Mouse (Mus musculus): ENCODE measurements at regions not wholly inside any gene's neighbourhood (a gene's known extent, or its start where the extent isn't known, plus 50 kb on each side); places are given as distances from the start of the nearest gene placed in this dataset.

DNA sequence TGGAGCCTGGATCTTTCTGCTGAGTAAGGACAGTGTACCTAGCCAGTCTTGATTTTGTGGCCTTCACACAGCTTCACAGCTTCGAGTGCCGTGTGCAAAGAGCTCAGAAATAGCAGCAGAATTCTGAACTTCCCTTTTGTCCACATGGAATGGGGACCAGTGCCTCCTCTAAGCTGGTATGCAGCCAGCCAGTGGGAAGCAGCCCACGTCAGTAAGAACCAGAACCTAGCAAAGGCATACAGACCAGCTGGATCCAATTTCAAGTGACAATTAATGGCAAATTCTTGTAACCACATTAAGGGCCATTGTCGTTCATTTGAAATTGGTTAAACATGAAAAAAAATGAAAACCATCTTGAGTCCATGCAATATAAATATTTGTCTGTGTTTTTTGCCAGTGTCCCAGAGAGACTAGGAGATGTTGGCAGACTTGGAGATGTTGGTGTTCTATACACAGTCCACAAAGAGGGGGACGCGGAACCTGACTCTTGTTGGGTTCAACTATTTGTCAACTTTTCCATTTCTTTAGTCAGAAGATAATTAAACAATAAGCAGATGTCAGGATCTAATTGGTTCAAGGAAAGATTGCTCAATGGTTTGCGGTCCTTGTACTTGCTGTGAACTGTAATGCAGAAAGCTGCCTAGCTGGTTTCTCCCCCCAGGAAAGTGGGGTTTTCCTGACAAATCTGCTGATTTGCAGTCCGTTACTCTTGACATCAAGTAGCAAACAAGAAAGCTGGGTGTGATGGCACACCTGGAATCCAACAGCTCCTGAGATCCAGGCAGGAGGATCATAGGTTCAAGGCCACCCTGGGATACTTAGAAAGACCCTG is 125.1 kb downstream of the Rplp1 start:
- H3K4me2 ChIP-seq (replicated peaks), result no peak overlapping the region
- no peak overlapping the region for H3K9ac ChIP-seq (replicated peaks)
- H3K27me3 ChIP-seq, result no peaks in the 10 kb centered on the region
- H3K27ac ChIP-seq, result no peak overlapping the region
- 84% methylated on average over 8 of the region's 8 CpGs for WGBS
- H3K36me3 ChIP-seq, result no peaks in the 10 kb centered on the region
- no peak for ATAC-seq
- H3K4me3 ChIP-seq (replicated peaks), result no peak overlapping the region
- no peaks in the 10 kb centered on the region for H3K4me1 ChIP-seq (replicated peaks)
- no peaks in the 10 kb centered on the region for H3K9me3 ChIP-seq

DNA sequence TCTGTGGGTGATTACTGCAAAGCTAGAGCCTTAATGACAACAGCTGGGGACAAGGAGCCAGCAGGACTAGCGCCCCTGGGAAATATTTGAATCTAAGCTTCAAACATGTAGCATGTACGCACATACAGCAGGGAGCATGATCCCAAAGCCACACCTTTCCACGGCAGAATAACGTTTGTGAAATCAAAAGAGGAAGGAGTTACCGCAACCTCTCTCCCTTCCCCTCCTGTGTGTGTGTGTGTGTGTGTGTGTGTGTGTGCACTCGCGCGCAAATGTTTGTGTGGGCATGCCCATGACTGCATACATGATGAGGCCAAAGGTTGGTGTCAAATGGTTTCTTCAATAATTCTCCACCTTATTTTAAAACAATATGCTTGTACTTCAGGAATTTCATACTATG is 132.9 kb downstream of the Rplp1 start:
- Histone ChIP-seq H3K36me3 (no peaks in the 10 kb centered on the region), H3K4me1 (replicated peaks) (no peaks in the 10 kb centered on the region), H3K4me2 (replicated peaks) (no peak overlapping the region), H3K9ac (replicated peaks) (no peak overlapping the region), H3K4me3 (replicated peaks) (no peak overlapping the region), H3K27ac (no peak overlapping the region), H3K9me3 (no peaks in the 10 kb centered on the region), H3K27me3 (no peaks in the 10 kb centered on the region)
- WGBS, result 85% methylated on average over 8 of the region's 8 CpGs
- ATAC-seq, result no peak

DNA sequence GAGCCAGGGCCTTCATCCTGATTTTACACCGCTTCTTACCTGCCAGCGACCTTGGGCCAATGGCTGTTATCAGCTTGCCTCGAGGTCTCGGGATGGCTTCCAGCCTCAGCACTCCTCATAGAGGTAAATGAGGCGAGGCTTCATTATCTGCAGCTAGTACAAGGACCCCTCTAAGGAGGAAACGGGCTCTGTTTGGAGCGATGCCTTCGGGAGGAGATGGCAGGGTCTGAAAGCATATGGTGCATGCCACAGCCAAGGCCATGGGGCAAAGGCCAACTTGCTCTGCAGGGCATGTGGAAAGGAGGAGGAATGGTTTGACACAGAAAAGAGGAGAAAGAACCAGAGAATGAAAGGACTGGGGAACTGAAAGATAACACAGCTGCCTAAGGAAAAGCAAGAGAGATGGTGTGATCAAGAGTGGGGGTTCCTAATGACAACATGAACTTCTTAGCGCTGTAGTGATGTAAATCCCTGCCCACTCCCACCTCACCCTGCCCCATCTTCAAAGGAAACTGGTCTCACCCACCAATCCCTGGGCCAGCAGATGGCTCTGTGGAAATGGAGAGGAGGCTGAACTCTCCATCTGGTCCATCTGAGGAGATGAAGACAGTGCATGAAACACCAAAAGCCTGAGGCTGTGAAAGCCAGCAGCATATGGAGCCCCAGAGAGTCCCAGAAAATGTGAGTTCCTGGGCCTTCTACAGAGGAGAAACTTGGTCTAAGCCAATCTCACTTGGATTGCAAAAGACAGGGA is 134.0 kb downstream of the Rplp1 start:
- no peak for ATAC-seq
- WGBS, result 87% methylated on average over 9 of the region's 9 CpGs
- H3K27me3 ChIP-seq, result no peaks in the 10 kb centered on the region
- H3K36me3 ChIP-seq, result no peaks in the 10 kb centered on the region
- no peak overlapping the region for H3K4me2 ChIP-seq (replicated peaks)
- no peaks in the 10 kb centered on the region for H3K9me3 ChIP-seq
- no peak overlapping the region for H3K9ac ChIP-seq (replicated peaks)
- H3K27ac ChIP-seq, result no peak overlapping the region
- no peaks in the 10 kb centered on the region for H3K4me1 ChIP-seq (replicated peaks)
- H3K4me3 ChIP-seq (replicated peaks), result no peak overlapping the region

DNA sequence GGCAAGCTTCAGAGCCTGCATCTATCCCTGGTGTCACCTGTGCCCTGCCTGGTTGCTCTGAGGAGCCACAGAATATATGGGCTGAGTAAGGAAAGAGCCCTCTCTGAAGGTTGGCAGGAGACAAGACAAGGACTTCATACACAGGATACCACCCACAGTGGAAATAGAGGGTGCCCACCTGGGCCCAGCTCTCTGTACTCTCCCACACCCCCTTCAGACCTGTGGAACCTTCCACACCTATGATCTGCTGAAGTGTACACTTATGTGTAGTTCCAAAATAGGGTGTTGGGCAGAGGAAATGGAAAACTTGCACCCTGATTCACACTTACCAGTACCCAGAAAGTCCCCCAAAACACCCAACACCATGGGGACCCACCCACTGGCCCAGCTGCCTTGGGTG is 135.2 kb downstream of the Rplp1 start:
- H3K4me1 ChIP-seq (replicated peaks), result no peaks in the 10 kb centered on the region
- no peaks in the 10 kb centered on the region for H3K36me3 ChIP-seq
- no peak overlapping the region for H3K27ac ChIP-seq
- no peaks in the 10 kb centered on the region for H3K9me3 ChIP-seq
- no peak overlapping the region for H3K9ac ChIP-seq (replicated peaks)
- H3K27me3 ChIP-seq, result no peaks in the 10 kb centered on the region
- no peak overlapping the region for H3K4me3 ChIP-seq (replicated peaks)
- no peak overlapping the region for H3K4me2 ChIP-seq (replicated peaks)
- ATAC-seq, result no peak

DNA sequence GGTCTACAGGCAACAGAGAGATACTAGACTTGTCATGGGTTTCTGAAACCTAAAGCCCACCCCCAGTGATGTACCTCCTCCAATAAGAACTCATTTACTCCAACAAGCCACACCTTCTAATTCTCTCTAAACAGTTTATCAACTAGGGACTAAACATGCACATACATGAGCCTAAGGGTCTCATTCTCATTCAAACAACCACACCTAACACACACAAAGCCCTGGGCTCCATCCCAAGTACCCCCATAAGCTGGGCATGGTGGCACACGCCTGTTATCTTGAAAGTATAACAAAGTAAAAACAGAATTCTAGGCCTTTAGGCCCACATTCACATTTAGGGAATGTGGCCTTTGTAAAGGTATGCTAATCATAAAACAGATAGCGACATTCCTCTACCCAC is 137.9 kb downstream of the Rplp1 start:
- 90% methylated on average over 2 of the region's 2 CpGs for WGBS
- H3K9me3 ChIP-seq, result no peaks in the 10 kb centered on the region
- H3K4me1 ChIP-seq (replicated peaks), result no peaks in the 10 kb centered on the region
- no peaks in the 10 kb centered on the region for H3K36me3 ChIP-seq
- H3K4me3 ChIP-seq (replicated peaks), result no peak overlapping the region
- no peak overlapping the region for H3K4me2 ChIP-seq (replicated peaks)
- H3K27ac ChIP-seq, result no peak overlapping the region
- no peak for ATAC-seq
- H3K9ac ChIP-seq (replicated peaks), result no peak overlapping the region
- no peaks in the 10 kb centered on the region for H3K27me3 ChIP-seq

DNA sequence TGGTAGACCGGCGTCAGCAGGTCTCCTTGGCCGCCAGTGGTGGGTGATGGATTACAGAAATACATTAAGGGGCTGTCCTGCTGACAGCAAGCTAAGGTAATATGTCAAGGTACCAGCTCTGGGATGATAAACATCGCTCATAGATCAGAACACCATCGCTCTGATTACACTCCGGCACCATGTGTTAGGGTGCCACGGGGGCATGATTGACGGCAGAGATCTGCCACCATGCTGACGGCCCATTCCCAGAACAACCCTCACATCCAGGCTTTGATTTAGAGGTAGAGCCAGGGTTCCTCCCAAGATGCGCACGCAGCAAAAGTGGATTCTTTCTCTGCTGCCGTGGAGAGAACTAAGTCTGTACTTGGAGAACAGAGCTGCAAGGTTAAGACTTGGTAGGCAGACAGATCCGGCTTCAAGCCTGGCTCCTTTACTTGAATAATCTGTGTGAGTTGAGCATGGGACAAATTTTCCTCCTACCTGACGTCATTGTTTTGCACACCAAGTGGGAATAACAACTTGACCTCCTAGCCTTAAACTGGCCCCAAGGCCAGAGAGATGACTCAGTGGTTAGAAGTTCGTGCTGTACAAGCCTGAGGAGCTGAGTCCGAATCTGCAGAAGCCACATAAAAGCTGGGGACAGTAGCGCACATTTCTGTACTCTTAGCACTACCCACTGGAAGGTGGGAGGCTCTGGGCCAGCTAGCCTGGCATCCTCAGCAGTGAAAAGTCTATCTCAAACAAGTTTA is 144.0 kb downstream of the Rplp1 start:
- no peak for ATAC-seq
- Histone ChIP-seq H3K9ac (replicated peaks) (no peak overlapping the region), H3K27me3 (no peaks in the 10 kb centered on the region), H3K4me1 (replicated peaks) (no peaks in the 10 kb centered on the region), H3K36me3 (no peaks in the 10 kb centered on the region), H3K4me3 (replicated peaks) (no peak overlapping the region), H3K27ac (no peak overlapping the region), H3K4me2 (replicated peaks) (no peak overlapping the region), H3K9me3 (no peaks in the 10 kb centered on the region)
- 88% methylated on average over 17 of the region's 17 CpGs for WGBS

DNA sequence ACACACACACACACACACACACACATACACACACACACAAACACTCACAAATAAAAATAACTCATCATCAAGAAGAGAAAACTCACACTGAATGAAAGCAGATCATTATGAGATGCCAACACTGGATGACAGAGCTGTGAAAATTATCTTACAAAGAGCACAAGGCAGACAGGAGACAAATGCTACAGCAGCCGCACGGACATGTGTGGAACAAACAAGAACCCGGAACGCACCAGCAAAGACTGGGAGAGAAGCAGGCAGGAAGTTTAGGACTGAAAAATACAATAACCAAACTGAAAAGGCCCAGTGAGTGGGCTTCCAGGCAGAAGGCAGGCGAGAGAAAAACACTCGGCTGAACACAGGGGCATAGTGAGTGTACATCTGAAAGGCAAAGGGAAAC is 148.2 kb downstream of the Rplp1 start:
- Histone ChIP-seq H3K9ac (replicated peaks) (no peak overlapping the region), H3K4me1 (replicated peaks) (no peaks in the 10 kb centered on the region), H3K27ac (no peak overlapping the region), H3K4me3 (replicated peaks) (no peak overlapping the region), H3K27me3 (no peaks in the 10 kb centered on the region), H3K4me2 (replicated peaks) (no peak overlapping the region), H3K9me3 (no peaks in the 10 kb centered on the region), H3K36me3 (no peaks in the 10 kb centered on the region)
- ATAC-seq, result no peak
- WGBS, result 86% methylated on average over 6 of the region's 6 CpGs

DNA sequence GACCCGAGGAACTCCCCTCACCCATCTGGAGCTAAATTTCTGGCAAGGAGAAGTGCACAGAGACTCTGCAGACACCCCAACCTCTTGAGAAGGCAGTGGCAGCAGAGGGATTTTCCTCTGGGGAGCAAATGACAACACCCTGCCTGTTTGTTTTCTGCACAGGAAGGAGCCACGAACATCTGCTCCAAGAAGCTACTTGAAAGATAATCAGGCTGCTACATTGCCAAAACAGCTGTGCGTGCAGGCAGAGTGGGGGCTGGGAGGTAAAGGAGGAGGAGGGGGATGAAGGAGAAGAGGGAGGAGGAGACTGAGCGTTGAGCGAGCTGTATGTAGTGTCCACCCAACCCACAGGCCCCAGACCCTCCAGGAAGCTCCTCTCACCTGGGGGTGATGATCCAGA is 149.0 kb downstream of the Rplp1 start:
- H3K36me3 ChIP-seq, result no peaks in the 10 kb centered on the region
- H3K4me3 ChIP-seq (replicated peaks), result no peak overlapping the region
- ATAC-seq, result no peak
- no peaks in the 10 kb centered on the region for H3K4me1 ChIP-seq (replicated peaks)
- no peak overlapping the region for H3K9ac ChIP-seq (replicated peaks)
- no peaks in the 10 kb centered on the region for H3K27me3 ChIP-seq
- H3K9me3 ChIP-seq, result no peaks in the 10 kb centered on the region
- WGBS, result 51% methylated on average over 5 of the region's 5 CpGs
- H3K27ac ChIP-seq, result no peak overlapping the region
- H3K4me2 ChIP-seq (replicated peaks), result no peak overlapping the region

DNA sequence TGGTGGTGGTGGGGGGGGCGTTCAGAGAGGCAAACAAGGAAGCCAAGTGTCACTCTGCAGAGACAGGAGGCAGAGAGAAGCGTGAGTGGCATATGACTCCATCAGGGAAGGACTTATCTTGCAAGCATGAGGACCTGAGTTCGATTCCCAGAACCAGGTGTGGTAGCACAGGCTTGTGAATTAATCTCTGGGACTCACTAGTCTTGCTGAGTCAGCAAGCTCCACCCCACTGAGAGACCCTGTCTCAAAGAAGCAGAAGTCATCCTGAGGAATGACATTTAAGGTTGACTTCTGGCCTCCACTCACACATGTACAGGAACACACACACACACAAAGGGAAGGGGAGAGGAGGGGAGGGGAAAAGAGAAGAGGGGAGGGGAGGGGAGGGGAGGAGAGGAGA is 156.5 kb downstream of the Rplp1 start:
- H3K4me2 ChIP-seq (replicated peaks), result no peak overlapping the region
- WGBS, result 85% methylated on average over 3 of the region's 3 CpGs
- ATAC-seq, result no peak
- no peaks in the 10 kb centered on the region for H3K27me3 ChIP-seq
- H3K4me3 ChIP-seq (replicated peaks), result no peak overlapping the region
- peaks cover 40% of the 10 kb centered on the region for H3K4me1 ChIP-seq (replicated peaks)
- H3K27ac ChIP-seq, result no peak overlapping the region
- H3K9ac ChIP-seq (replicated peaks), result no peak overlapping the region
- no peaks in the 10 kb centered on the region for H3K9me3 ChIP-seq
- H3K36me3 ChIP-seq, result no peaks in the 10 kb centered on the region

DNA sequence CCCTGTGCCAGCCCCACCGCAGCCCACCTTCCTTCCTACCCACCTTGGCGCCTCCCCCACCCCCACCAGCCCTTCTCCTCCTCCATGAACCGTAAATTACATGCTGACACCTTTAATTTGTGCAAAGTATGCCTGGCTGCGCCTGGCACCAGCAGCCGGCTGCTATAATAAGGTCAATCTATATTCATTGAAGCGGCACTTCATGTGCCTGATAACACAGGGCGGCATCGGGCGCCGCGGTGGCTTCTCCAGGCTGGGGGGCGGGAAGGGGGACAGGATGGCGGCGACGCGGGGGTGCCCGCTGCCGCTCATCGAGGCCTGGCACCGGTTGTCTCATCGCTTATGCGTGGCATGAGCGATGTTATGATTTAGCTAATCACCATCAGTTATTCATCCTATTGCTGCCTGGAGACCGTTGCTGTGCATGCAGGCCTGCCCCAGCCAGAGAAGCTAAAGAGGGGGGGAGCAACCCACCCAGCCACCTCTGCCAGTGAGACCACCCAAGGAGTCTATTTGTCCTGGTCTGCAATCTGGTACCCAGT is 157.5 kb downstream of the Rplp1 start:
- H3K9ac ChIP-seq (replicated peaks), result 0 out of 2 replicates have a peak overlapping the region, but pooled peaks have one; percentile 10
- ATAC-seq, result peak; percentile 79
- no peak overlapping the region for H3K4me3 ChIP-seq (replicated peaks)
- H3K4me1 ChIP-seq (replicated peaks), result peaks cover 40% of the 10 kb centered on the region
- peak overlapping the region; percentile 33 for H3K4me2 ChIP-seq (replicated peaks)
- WGBS, result 52% methylated on average over 24 of the region's 24 CpGs
- no peaks in the 10 kb centered on the region for H3K9me3 ChIP-seq
- no peaks in the 10 kb centered on the region for H3K27me3 ChIP-seq
- no peaks in the 10 kb centered on the region for H3K36me3 ChIP-seq
- H3K27ac ChIP-seq, result peak overlapping the region; percentile 74

DNA sequence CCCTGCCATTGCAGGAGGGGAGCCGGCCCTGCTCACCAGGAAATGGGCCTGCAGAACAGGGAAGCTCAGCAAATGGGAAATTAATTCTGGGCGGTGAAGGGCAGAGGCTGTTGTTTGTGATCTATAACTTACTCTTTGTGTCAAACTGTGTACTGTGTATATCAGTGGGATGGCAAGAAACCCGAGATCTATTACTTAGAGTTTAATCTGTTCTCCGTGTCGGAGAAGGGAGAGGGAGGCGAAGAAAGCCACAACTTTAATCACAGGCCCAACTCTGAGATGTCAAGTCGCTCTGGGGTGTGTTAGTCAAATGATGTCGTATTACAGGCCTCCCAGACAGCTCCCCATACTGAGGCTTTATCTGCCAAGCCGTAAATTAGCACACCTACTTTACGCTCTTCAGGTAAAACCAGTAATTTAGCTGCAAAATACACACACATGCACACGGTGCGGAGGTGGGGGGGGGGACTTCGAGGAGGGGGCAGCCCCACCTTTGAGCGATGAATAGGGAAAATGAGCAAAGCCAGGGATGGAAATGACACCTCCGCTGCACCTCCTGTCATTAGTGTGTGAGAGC is 158.0 kb downstream of the Rplp1 start:
- 63% methylated on average over 15 of the region's 15 CpGs for WGBS
- Histone ChIP-seq H3K9ac (replicated peaks) (0 out of 2 replicates have a peak overlapping the region, but pooled peaks have one; percentile 10), H3K4me3 (replicated peaks) (no peak overlapping the region), H3K36me3 (no peaks in the 10 kb centered on the region), H3K4me1 (replicated peaks) (peaks cover 40% of the 10 kb centered on the region), H3K4me2 (replicated peaks) (peak overlapping the region; percentile 33; the same call in 1 of the 2 replicates), H3K9me3 (no peaks in the 10 kb centered on the region), H3K27me3 (no peaks in the 10 kb centered on the region), H3K27ac (peak overlapping the region; percentile 74)
- ATAC-seq, result no peak; the same call in 1 of the 2 replicates
